Mouse (Mus musculus) kidney, embryonic 15.5 days (tissue): Measurements from ENCODE around the gene Zfp526. TPM values are rescaled to one million over a fixed set of nuclear protein-coding genes. Genes with fewer than 3 reads are reported as not detected.
A peak's percentile ranks its signal among the peaks of the same experiment; 100 is the strongest.

ENCODE experiments used
- ATAC-seq: fragments of 200-750 bp; cut with Nextera tagmentation; replicated peaks from 2 replicates; pipeline ENCODE4 v1.8.0; 2017; ENCODE audit warnings: moderate TSS enrichment; ENCODE audit not compliant: low FRiP score
- H3K27ac ChIP-seq: fragments of 300-500 bp; sonication (generic); 2 replicates; pipeline ENCODE4 v1.5.1; 2015; ENCODE audit warnings: mild to moderate bottlenecking, inconsistent platforms
- H3K27me3 ChIP-seq: fragments of 300-500 bp; sonication (generic); 2 replicates; pipeline ENCODE4 v1.6.1; 2015; ENCODE audit warnings: inconsistent platforms
- H3K36me3 ChIP-seq: fragments of 300-500 bp; sonication (generic); 2 replicates; pipeline ENCODE4 v1.6.1; 2015; ENCODE audit warnings: inconsistent platforms
- H3K4me1 ChIP-seq: fragments of 300-500 bp; sonication (generic); 2 replicates; pipeline ENCODE4 v1.6.1; 2015; ENCODE audit warnings: inconsistent platforms
- H3K4me2 ChIP-seq: fragments of 300-500 bp; sonication (generic); 2 replicates; pipeline ENCODE4 v1.6.1; 2015; ENCODE audit warnings: moderate library complexity, mild to moderate bottlenecking, inconsistent platforms
- H3K4me3 ChIP-seq: fragments of 300-500 bp; sonication (generic); replicated peaks from 2 replicates; pipeline ENCODE4 v1.5.1; 2015; ENCODE audit warnings: mild to moderate bottlenecking, inconsistent platforms
- H3K9ac ChIP-seq: fragments of 300-500 bp; sonication (generic); 2 replicates; pipeline ENCODE4 v1.6.1; 2015; ENCODE audit warnings: mild to moderate bottlenecking, inconsistent platforms
- H3K9me3 ChIP-seq: fragments of 300-500 bp; sonication (generic); replicated peaks from 2 replicates; pipeline ENCODE4 v1.6.1; 2016; ENCODE audit warnings: inconsistent platforms
- WGBS: fragments of 180-500 bp; shearing (Covaris S2); methylation state at CpG from one replicate; pipeline ENCODE4 v1.1.7; 2015; ENCODE audit warnings: mixed read lengths; 5-methylcytosine and 5-hydroxymethylcytosine counted together
- polyA plus RNA-seq: library from polyadenylated mRNA; unstranded; fragments of >200 nt; fragmentation: Nextera tagmentation; extraction: Ambion mirVana; gene quantifications from 2 replicates; pipeline ENCODE4 v1.2.1, GENCODE M21; 2015

Gene Zfp526
- polyA plus RNA-seq, 1 experiment from 2014 or later = 2.5 TPM

- Histone ChIP-seq H3K4me2 (no peak overlapping the region), H3K36me3 (peaks cover 52% of the 10 kb centered on the region), H3K9me3 (no peaks in the 10 kb centered on the region), H3K4me3 (no peak overlapping the region), H3K27me3 (no peaks in the 10 kb centered on the region), H3K4me1 (peaks cover 41% of the 10 kb centered on the region), H3K27ac (no peak overlapping the region), H3K9ac (peak overlapping the region; percentile 99)
- WGBS = 85% methylated on average over 5 of the region's 5 CpGs
- ATAC-seq = no peak
Observed at GRCm38 (mm10) chr7:25235526-25235925, 14.3 kb downstream of the Zfp526 start.

GRCm38 (mm10) chr7:25237249-25238014, 16.2 kb downstream of the Zfp526 start, which contains the start of gene Gsk3a:
Gene Gsk3a (minus strand): TSS chr7:25237851.
- peak within 1 kb of the TSS; percentile 80 for H3K4me2 ChIP-seq
- H3K9ac ChIP-seq = peak within 1 kb of the TSS; percentile 99
- peak; percentile 90 for ATAC-seq
- H3K27me3 ChIP-seq = no peaks in the 10 kb centered on the region
- under 1% methylated on average over 72 of the region's 76 CpGs for WGBS
- no peaks in the 10 kb centered on the region for H3K9me3 ChIP-seq
- H3K27ac ChIP-seq = peak within 1 kb of the TSS; percentile 91
- H3K4me3 ChIP-seq = peak within 1 kb of the TSS; percentile 96
- H3K36me3 ChIP-seq = peaks cover 42% of the 10 kb centered on the region
- peaks cover 44% of the 10 kb centered on the region for H3K4me1 ChIP-seq

- peak; percentile 92 for ATAC-seq
Observed at GRCm38 (mm10) chr7:25238015-25238706, 16.9 kb downstream of the Zfp526 start.

GRCm38 (mm10) chr7:25238829-25239623, 17.8 kb downstream of the Zfp526 start:
- peak overlapping the region; percentile 96 for H3K4me3 ChIP-seq
- H3K27ac ChIP-seq = peak overlapping the region; percentile 91
- no peaks in the 10 kb centered on the region for H3K9me3 ChIP-seq
- WGBS = 2% methylated on average over 30 of the region's 30 CpGs
- ATAC-seq = peak; percentile 55
- no peaks in the 10 kb centered on the region for H3K27me3 ChIP-seq
- peaks cover 51% of the 10 kb centered on the region for H3K4me1 ChIP-seq
- peak overlapping the region; percentile 38 for H3K9ac ChIP-seq
- H3K36me3 ChIP-seq = peaks cover 39% of the 10 kb centered on the region
- peak overlapping the region; percentile 80 for H3K4me2 ChIP-seq

More at GRCm38 (mm10) chr7:25238015-25238706, 16.9 kb downstream of the Zfp526 start:
- Histone ChIP-seq H3K4me2 (peak overlapping the region; percentile 80), H3K4me1 (peaks cover 45% of the 10 kb centered on the region), H3K27ac (peak overlapping the region; percentile 91), H3K36me3 (peaks cover 42% of the 10 kb centered on the region), H3K27me3 (no peaks in the 10 kb centered on the region), H3K9me3 (no peaks in the 10 kb centered on the region), H3K9ac (peak overlapping the region; percentile 38; the same call in 1 of the 2 replicates), H3K4me3 (peak overlapping the region; percentile 96)
- under 1% methylated on average over 23 of the region's 23 CpGs for WGBS

GRCm38 (mm10) chr7:25240631-25241030, 19.4 kb downstream of the Zfp526 start:
- WGBS = 62% methylated on average over 7 of the region's 7 CpGs
- ATAC-seq = no peak
- no peaks in the 10 kb centered on the region for H3K27me3 ChIP-seq
- peaks cover 39% of the 10 kb centered on the region for H3K36me3 ChIP-seq
- no peak overlapping the region for H3K4me3 ChIP-seq
- no peaks in the 10 kb centered on the region for H3K9me3 ChIP-seq
- no peak overlapping the region for H3K9ac ChIP-seq
- H3K4me2 ChIP-seq = no peak overlapping the region
- H3K27ac ChIP-seq = peak overlapping the region; percentile 5; the same call in 1 of the 2 replicates
- H3K4me1 ChIP-seq = peaks cover 57% of the 10 kb centered on the region

- peak overlapping the region; percentile 5; the same call in 1 of the 2 replicates for H3K27ac ChIP-seq
Observed at GRCm38 (mm10) chr7:25241062-25241461, 19.8 kb downstream of the Zfp526 start.

GRCm38 (mm10) chr7:25243361-25243760, 22.1 kb downstream of the Zfp526 start:
- peaks cover 46% of the 10 kb centered on the region for H3K36me3 ChIP-seq
- 0 out of 2 replicates have a peak overlapping the region, but pooled peaks have one; percentile 9 for H3K27ac ChIP-seq
- H3K4me2 ChIP-seq = no peak overlapping the region
- H3K27me3 ChIP-seq = no peaks in the 10 kb centered on the region
- WGBS = 83% methylated on average over 4 of the region's 4 CpGs
- H3K4me3 ChIP-seq = no peak overlapping the region
- ATAC-seq = no peak
- H3K4me1 ChIP-seq = peaks cover 70% of the 10 kb centered on the region
- H3K9ac ChIP-seq = no peak overlapping the region
- H3K9me3 ChIP-seq = no peaks in the 10 kb centered on the region

More at GRCm38 (mm10) chr7:25241062-25241461, 19.8 kb downstream of the Zfp526 start:
- Histone ChIP-seq H3K4me1 (peaks cover 57% of the 10 kb centered on the region), H3K9me3 (no peaks in the 10 kb centered on the region), H3K27me3 (no peaks in the 10 kb centered on the region), H3K4me3 (0 out of 2 replicates have a peak overlapping the region, but pooled peaks have one; percentile 6), H3K4me2 (no peak overlapping the region), H3K9ac (no peak overlapping the region), H3K36me3 (peaks cover 43% of the 10 kb centered on the region)
- 33% methylated on average over 2 of the region's 2 CpGs for WGBS
- no peak for ATAC-seq

- no peaks in the 10 kb centered on the region for H3K9me3 ChIP-seq
- WGBS = 89% methylated on average over 30 of the region's 30 CpGs
- H3K9ac ChIP-seq = 0 out of 2 replicates have a peak overlapping the region, but pooled peaks have one; percentile 7
- H3K36me3 ChIP-seq = peaks cover 46% of the 10 kb centered on the region
- H3K27ac ChIP-seq = no peak overlapping the region
- no peak overlapping the region for H3K4me2 ChIP-seq
- H3K27me3 ChIP-seq = no peaks in the 10 kb centered on the region
- H3K4me3 ChIP-seq = no peak overlapping the region
- no peak for ATAC-seq
- H3K4me1 ChIP-seq = peaks cover 60% of the 10 kb centered on the region
Observed at GRCm38 (mm10) chr7:25244562-25245369, 23.5 kb downstream of the Zfp526 start.

GRCm38 (mm10) chr7:25246079-25246758, 25.0 kb downstream of the Zfp526 start:
- 40% methylated on average over 20 of the region's 20 CpGs for WGBS
- Histone ChIP-seq H3K4me2 (peak overlapping the region; percentile 94), H3K9ac (peak overlapping the region; percentile 75), H3K27ac (peak overlapping the region; percentile 98), H3K36me3 (peaks cover 46% of the 10 kb centered on the region), H3K9me3 (no peaks in the 10 kb centered on the region), H3K27me3 (no peaks in the 10 kb centered on the region), H3K4me3 (peak overlapping the region; percentile 76), H3K4me1 (peaks cover 61% of the 10 kb centered on the region)
- no peak for ATAC-seq

GRCm38 (mm10) chr7:25246759-25247137, 25.5 kb downstream of the Zfp526 start:
- peaks cover 44% of the 10 kb centered on the region for H3K36me3 ChIP-seq
- peak overlapping the region; percentile 75 for H3K9ac ChIP-seq

More at GRCm38 (mm10) chr7:25246759-25247137, 25.5 kb downstream of the Zfp526 start:
- H3K4me2 ChIP-seq = peak overlapping the region; percentile 94
- ATAC-seq = no peak
- 24% methylated on average over 4 of the region's 4 CpGs for WGBS
- no peaks in the 10 kb centered on the region for H3K9me3 ChIP-seq
- H3K27me3 ChIP-seq = no peaks in the 10 kb centered on the region
- H3K4me1 ChIP-seq = peaks cover 64% of the 10 kb centered on the region
- peak overlapping the region; percentile 98 for H3K27ac ChIP-seq
- H3K4me3 ChIP-seq = peak overlapping the region; percentile 76
